Mouse (Mus musculus) left cerebral cortex, postnatal 25 days (tissue): Measurements from ENCODE around the gene Il1rl2. TPM values are rescaled to one million over a fixed set of nuclear protein-coding genes. Genes with fewer than 3 reads are reported as not detected.
"Not testable (repeated sequence)": the region's sequence is repeated elsewhere in the genome, so short reads cannot be mapped to it uniquely, and the experiment has no call there.

Source experiments
- DNase-seq, 2 experiments: peaks; one replicate each; pipeline ENCODE4 v3.0.0; 2022; ENCODE audit warnings: low spot score in 2 of 2, mixed read lengths in 1 of 2
- intact Hi-C: fragments of 180-260 bp; cut with DNase I; formaldehyde crosslinking; loops from one replicate; pipeline ENCODE4 v1.15.1; 2025
- total RNA-seq, 2 experiments: library from RNA; stranded (reverse); gene quantifications; 2 replicates each; pipeline ENCODE4 v1.2.3; 2021

The Il1rl2 gene
- total RNA-seq, result under 1 TPM; 0.46 to 0.73 TPM

DNA sequence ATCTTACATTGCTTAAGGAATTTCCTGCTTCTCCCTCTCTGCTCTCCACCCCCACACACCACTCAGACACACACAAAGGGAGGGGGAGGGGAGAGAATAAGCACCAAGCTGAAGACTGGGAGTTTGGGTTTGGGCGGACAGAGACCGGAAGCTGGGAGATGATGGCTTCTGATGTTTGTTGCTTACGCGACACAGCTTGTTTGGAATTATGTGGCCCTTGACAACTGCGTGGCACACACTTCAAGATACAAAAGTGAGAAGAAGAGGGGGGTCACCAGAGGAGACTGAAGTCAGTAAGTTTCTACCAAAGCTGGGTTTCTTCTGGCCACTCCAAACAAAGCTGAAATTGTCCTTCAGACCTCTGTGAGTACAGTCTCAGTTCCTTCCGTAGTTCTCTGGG lies at the start of gene Il1rl2:
Gene Il1rl2 (plus strand): TSS at position 154 of the 400 bp plus-strand sequence.
- peak; percentile 4 to 39 for DNase-seq
- intact Hi-C loops, result no loop called here

DNA sequence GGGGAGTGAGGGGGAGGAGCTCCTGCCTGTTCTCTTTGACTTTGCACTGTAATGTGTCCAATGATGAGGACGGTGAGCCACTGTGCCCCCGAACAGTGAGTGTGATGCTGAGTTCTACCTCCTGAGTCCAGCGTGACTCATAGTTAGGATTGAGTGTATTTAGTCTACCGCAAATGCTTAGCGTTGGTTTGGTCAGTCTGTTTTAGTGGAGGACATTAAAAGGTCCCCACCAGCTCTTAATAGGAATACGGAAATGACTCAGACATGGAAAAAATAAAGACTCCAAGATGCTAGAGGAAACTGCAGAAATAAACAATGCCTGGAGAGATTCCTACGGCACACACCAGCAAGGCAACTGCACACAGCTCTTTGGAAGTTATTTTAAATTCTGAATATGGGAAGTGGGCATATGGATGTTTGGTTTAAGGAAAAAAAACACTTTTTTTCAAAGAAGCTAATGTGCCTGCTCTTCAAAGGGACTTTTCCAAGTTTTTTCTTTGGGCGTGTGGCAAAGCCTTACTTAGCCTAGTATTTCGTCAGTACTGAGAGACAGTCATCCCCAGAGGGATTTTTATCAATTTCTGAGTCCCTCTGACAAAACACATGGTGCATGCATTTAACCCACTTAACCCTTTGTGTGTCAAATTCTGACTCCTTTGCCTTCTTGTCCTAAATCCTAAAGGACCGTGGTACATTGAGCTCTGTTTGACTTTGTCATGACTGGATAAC lies 49.0 kb upstream of the Il1rl2 start:
- DNase-seq, result no peak
- intact Hi-C loops, result no loop called here

DNA sequence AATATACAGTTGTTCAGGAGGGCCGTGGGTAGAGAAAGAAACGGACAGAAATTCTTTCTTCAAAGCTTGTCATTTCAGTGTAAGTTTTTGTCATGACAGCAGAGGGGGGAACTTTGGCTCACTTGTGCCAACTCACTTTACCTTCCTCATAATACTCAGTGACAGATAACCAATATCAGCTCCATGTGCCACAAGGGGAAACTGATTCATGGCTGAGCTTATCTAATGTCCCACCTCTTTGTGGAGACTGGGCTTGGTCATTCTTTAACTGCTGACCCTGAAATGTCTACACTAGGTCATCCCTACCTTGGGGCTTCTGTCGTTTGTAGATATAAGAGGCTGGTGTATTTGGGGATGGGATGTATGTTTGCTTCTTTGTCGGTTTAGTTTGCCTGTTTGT lies 46.5 kb upstream of the Il1rl2 start:
- intact Hi-C loops, result no loop called here

DNA sequence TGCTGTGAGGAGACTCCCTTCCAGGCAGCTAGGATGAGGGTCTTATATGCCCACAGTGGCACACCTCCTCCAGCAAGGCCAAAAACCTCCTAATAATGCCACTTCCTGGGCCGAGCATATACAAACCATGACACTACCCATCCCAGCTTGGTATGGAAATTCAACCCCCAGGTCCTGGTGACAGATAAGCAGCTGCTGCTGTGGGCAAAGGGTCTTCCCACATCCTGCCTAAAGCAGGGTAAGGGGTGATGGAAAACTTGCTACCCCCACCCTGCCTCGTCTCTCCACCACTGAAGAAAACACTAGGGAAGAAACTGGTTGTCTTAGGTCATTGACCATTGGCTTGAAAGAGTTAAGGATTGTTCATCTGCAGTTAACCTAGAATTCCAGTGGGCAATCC lies 45.7 kb upstream of the Il1rl2 start:
- intact Hi-C loops, result no loop called here
- DNase-seq, result no peak

More for the DNA sequence above, 46.5 kb upstream of the Il1rl2 start:
- no peak for DNase-seq

DNA sequence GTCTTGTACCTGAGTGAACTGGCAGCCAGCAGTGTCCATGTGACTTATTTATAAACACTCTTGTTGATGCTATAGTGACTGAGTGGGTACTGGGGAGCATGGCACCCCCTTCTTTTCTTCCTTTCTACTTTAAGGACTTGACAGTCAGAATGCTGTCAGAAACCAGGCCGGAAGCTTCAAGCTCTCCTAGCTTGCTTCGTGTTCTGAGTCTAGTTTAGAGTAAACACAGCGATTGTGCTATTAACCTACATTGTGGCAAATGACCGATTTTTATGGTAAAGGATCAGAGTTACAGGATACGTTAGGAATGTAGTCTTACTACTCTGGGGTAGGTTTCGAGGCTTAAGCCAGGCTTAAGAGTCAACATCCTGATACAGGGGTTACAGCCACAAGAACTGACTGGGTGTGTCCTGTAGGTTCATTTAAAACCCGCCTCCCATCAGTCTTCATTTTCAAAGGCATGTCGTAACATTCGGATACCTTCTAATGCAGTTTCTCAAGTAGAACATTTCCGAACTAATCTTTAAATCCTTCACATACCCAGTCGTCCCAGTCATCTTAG lies 45.1 kb upstream of the Il1rl2 start:
- DNase-seq, result no peak
- intact Hi-C loops, result no loop called here

DNA sequence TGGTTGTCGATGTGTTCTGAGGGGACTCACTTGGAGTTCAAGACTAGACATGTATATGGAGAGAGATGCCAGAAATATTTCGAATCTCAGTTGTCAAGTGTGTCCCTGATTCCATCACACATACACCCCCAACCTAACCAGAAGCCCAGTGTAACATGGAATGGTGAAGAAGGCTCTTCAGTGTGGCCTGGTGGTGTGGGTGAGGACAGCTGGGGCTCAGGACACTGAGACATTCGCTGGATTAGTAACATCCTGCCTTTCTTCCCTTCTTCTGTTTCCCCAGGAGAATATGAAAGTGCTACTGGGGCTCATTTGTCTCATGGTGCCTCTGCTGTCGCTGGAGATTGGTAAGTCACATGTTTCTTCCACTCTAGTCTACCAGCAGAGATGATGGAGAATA lies 42.5 kb upstream of the Il1rl2 start:
- intact Hi-C loops, result no loop called here
- DNase-seq, result no peak

DNA sequence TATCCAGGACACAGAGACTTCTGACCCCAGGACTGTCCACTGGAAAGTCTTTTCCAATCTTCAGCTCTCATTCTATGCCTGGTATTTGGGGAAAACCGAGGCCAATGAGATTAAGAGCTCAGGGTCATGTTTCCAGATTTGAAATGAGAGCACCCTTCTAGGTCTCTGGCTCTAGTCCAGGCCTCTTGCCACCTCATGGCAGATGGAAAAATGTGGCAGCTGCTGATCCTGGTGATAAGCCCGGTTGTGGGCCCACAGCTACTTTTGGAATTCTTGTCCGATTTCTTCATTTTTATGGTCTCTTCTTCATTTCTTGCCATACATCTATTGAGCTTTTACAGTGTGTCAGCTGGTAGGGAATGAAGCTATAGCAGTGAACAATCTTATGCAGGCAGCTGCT lies 42.0 kb upstream of the Il1rl2 start:
- intact Hi-C loops, result no loop called here

DNA sequence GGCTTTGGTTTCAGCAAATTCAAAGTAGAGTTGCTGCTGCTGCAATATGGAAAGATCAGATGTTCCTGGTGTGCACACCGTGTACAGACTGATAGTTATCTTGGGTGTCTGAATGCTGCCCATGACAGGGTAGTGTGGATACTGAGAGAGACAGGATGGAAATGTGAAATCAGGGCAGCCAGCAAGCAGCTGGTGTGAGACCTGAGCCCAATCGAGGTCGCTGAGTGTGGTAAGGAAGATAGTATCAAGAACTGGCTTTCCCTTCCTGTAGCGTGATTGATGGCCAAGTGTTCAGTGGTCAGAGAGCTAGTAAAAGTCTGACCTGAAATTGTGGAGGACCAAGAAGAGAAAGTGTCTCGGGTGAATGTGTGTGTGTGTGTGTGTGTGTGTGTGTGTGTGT lies 40.4 kb upstream of the Il1rl2 start:
- intact Hi-C loops, result no loop called here
- no peak for DNase-seq

More for the DNA sequence above, 42.0 kb upstream of the Il1rl2 start:
- no peak for DNase-seq

DNA sequence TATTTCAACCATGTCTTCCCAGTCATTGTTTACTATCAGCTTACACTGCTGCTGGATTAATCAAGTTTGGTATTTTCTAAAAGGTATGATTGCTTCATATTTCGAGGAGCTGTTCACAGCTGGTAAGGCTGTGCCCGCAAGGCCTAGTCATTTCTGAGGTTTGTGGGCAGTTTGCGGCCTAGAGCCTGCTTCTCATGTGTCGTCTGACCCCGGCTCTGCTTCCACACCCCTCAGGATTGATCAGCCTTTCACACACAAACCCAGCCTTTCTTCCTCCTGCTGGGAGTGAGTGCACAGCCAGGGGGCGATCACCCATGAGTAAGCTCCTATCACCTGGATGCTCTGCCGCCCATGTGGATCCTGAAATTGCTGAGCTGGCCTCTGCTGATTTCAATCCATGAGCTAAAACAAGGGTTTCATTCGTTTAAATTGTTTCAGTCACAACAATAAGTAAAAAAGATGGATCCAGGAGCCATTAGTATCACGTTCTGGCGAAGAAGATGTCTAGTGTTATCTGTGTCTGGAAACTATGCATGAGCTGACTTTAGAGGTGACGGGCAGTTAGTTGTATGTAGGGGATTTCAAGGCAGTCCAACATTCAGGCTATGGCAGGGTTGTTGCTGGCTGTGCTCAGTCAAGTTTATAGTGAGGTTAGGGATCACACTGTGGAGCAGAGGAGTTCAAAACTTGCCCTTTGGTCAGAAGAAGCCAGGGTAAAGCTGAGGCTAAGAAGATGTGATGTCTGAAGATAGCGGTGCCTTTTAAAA lies 33.7 kb upstream of the Il1rl2 start:
- DNase-seq, result no peak
- intact Hi-C loops, result no loop called here

DNA sequence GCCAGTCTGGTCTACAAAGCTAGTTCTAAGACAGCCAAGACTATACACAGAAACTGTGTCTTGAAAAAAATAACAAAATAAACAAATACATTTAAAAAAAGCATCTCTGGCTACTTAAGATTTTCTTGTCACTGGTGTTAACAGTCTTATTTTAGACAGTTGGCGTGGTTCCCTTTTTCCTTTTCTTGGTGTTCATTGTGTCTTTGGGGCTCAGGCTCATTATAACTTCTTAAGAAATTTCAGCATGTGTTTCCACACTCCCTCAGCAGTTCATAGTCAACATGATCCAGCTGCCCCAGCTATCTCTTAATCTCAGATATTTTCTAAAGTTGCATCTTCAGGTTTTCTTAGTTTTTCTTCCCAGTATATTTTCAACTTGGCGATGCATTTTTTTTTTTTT lies 32.2 kb upstream of the Il1rl2 start:
- intact Hi-C loops, result no loop called here
- DNase-seq, result no peak

DNA sequence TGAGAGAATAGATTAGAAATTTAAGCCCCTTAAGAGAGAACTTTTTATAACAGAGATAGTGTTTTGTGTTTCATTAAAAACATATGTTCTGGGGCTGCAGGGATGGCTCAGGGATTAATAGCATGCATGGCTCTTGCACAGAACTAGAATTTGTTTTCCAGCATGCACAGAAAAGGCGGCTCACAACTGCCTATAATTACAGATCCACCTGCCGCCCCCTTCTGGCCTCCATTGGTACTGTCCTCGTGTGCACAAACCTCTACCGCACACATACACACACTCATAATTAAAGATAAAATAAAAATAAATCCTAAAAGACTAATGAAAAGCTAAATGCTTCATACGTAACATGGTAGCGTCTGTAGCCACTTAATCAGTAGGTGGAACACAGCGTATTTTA lies 30.5 kb upstream of the Il1rl2 start:
- intact Hi-C loops, result no loop called here
- DNase-seq, result no peak

DNA sequence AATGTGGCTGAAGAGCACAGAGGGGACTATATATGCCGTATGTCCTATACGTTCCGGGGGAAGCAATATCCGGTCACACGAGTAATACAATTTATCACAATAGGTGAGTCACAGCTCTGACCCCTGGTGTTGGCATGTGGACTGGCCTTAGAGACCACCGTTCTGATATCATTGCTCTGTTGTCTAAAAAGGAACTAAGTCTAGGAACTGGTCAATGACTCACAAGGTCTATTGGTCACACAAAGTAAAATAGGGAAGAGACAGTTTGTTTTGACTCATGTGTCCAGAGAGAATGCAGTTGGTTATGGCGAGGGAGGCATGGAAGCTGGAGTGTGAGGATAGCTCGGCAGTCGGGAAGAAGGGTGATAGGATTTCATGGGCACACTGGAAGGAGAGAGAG lies 29.6 kb upstream of the Il1rl2 start:
- no peak for DNase-seq
- intact Hi-C loops, result no loop called here

DNA sequence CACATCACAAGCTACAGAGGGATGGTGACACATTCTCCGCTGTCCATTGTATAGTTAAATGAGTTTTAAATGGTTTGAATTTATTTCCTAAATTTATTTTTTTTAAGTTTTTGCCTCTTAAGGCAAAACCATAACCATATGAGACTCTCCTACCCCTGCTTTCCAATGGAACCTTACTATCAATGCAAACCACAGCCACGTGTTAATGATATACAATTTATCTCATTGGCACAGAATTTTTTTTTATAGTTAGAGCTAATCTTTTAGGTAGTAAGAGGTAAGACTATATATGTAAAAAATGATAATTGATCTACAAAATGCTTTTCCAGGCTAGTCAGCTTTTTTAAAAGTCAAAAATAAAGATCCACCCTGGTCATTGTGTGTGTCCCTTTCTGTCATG lies 26.4 kb upstream of the Il1rl2 start:
- no peak for DNase-seq
- intact Hi-C loops, result no loop called here

DNA sequence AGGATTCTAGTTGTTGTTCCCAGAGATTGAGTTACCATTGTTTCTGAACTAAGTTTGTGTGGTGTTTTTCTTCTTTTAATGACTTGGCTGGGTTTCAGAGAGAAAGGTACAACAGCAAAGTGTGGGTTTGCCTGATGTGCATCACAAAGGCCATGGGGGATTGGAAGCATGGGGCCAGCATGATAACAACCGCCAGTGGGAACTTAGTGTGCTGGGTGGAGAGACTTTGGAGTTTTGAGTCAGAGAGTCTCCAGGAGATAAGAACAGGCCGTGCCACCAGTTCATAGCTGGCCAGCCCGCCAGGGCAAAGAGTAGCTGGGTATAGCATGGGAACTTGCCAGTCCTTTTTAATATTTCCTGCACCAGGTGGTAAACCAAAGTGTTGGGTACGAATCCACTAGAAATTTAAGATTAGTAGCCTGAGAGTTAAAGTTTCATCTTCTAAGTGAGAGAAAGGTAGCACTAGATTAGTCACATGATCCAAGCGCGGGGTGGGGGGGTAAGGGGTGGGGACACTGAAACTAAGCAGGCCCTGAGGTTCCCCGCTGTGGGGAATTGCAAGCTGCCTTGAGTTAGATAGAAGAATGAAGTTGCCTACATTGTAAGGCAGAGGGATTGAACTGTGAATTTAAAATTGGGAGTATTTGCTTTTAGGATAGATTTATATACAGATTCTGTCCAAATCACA lies 21.1 kb upstream of the Il1rl2 start:
- intact Hi-C loops, result no loop called here

DNA sequence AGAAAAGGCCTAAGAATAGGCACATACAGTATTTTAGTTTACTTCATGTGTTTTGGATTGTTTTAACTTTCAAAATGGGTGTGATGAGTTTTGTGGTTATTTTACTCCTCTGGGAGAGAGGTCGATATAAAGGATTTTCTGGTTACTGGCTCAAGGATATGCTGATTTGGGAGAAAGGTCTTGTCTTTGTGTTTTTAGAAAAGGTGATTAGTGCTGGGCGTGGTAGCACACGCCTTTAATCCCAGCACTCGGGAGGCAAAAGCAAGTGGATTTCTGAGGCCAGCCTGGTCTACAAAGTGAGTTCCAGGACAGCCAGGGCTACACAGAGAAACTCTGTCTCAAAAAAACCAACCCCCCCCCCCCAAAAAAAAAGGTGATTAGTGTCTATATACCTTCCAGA lies 20.1 kb upstream of the Il1rl2 start:
- DNase-seq, intact Hi-C loops: not testable (repeated sequence)

More for the DNA sequence above, 21.1 kb upstream of the Il1rl2 start:
- DNase-seq, result no peak

DNA sequence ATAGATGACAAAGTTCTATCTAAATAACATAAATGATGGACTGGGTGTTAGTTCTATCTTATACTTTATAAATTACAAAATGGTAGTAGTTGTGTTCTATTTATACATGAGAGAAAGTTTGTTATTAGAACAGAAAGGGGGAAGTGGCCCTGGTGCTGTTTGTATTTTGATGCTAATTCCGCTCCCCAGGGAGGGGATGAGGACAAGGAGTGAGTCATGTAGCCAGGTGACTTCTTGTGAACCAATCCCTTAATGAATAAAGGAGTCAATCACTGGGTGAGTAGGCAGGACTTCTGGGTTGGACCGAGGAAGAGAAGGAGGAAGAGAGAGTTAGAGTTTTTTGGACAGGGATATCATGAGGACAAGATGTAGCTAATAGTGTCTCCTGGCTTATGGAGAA lies 18.3 kb upstream of the Il1rl2 start:
- intact Hi-C loops, result no loop called here
- no peak for DNase-seq

DNA sequence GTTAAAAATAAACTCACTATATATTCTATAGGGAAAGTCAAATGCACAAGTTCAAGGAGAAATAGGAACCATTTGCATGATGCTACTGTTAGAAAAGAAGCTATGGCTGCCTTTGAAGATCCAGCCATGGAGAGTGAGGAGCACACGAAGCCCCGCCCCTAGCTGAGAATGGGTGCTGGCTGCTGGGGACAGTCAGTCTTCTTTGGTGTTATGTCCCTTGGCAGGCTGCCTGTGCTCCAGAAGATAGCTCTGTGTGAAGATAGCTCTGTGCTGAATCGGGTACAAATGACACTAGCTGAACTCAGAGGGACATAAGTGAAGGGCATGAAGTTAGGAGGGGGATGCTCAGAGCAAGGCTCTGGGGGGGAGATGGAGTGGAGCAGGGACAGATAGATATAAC lies 13.3 kb upstream of the Il1rl2 start:
- intact Hi-C loops, result no loop called here
- DNase-seq, result no peak

DNA sequence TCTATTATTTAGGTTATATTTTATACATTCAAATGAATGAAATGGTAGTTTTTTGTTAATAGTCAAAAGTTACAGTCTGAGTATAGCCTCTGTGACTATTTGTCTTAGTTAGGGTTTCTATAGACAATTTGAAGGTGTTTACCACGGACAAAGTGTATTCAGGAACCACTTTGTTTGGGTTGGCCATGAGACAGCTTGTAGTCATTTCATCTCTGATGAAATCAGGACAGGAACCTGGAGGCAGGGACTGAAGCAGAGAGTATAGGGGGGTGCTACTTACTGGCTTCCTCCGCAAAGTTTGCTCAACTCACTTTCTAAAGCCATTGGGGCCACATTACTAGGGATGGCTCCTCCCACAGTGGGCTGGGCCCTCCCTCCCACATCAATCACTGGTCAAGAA lies 12.8 kb upstream of the Il1rl2 start:
- DNase-seq, result no peak
- intact Hi-C loops, result no loop called here

DNA sequence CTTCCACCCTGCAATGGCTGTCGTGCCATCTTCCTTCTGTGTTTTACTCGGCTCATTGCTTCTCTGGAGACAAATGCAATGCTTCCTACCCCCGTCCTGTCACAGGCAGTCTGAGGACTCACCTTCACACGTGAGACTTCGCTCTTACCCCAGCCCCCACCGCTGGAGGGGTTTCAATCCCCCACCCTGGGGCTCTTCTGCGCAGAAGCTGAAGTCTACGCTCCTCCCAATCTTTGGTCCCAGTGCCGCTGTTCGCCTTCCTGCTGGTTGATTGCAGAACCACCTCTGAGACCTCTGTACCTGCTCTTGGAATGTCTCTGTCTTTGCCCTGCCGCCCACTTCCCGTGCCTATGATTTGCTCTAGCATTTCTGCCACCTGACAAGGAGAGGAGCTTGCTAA lies 10.4 kb upstream of the Il1rl2 start:
- no peak for DNase-seq
- intact Hi-C loops, result no loop called here

DNA sequence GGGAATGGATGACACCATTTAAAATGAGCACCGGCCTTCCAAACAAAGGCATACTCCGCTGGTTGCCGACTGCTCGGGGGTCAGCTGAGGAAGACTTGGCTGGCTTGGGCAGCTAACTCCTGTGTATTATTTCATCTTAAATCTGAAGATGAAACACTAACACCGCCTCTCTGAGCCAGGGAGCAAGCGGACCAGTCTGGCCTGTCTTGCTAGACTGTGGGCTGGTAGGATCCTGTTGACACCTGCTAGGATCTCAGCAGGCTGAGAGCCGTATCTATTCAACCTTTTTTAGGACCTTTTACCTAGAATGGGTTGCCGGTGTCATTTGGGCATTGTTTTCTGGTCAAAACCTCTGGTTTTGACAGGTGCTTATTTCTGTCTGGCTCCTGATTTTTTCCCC lies 6.8 kb upstream of the Il1rl2 start:
- DNase-seq, result no peak
- intact Hi-C loops, result no loop called here
